Mouse (Mus musculus): ENCODE measurements around the gene Qrich2.

DNA sequence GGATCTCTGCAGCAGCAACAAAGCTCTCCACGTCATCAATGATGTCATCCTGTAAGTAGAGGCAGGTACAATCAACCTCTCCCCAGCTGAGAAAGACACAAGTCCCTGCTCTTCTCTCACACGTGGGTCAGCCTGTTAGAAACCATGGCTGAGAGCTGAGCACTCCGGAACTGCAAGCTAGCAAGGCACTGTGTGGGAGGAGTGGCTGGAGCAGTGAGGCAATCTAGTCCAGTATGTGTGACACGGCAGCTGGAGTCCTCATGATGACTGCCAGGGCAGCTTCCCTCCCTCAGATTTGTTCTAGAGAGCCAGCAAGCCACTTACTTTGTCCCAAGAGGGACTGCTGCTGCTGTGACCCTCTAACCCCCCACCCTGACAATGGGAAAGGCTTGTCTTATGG, 6.2 kb upstream of the Qrich2 start:
- no peak for TF ChIP-seq CTCF (IDR thresholded peaks at IDR 0.05; ENCODE audit: extremely low read depth, insufficient read depth, low read length)
- TF ChIP-seq POLR2A (IDR thresholded peaks at IDR 0.05; ENCODE audit: extremely low read depth, insufficient read depth, low read length) = no peak

Measured in cortical plate, adult 2 months (tissue).